Mouse (Mus musculus) MEL (cell line): ENCODE results near the gene Wdr26.

Source experiments
- CHD2 ChIP-seq: IDR thresholded peaks from 2 replicates; pipeline ENCODE4 v1.6.1; 2011; ENCODE audit warnings: low read length, improper control_type of control experiment
- CTCF ChIP-seq, 3 experiments: IDR thresholded peaks in 2 of 3; conservative IDR thresholded peaks in 1 of 3; 2 replicates each; pipeline ENCODE4 v1.5.1; 2011 to 2012; ENCODE audit warnings: low read length in 3 of 3, low read depth in 2 of 3, mild to moderate bottlenecking in 2 of 3, improper control_type of control experiment in 1 of 3, inconsistent platforms in 1 of 3, mixed read lengths in 1 of 3, moderate library complexity in 1 of 3; ENCODE audit not compliant: control insufficient read depth in 1 of 3, insufficient read depth in 1 of 3, poor library complexity in 1 of 3, severe bottlenecking in 1 of 3
- E2F4 ChIP-seq: IDR thresholded peaks from 2 replicates; pipeline ENCODE4 v1.6.1; 2011; ENCODE audit warnings: low read depth, low read length, improper control_type of control experiment, borderline replicate concordance
- HCFC1 ChIP-seq: IDR thresholded peaks from 2 replicates; pipeline ENCODE4 v1.6.1; 2012; ENCODE audit warnings: low read depth, mild to moderate bottlenecking, inconsistent platforms, low read length, improper control_type of control experiment, moderate library complexity
- JUND ChIP-seq: IDR thresholded peaks from 2 replicates; pipeline ENCODE4 v1.6.1; 2011; ENCODE audit warnings: low read depth, mild to moderate bottlenecking, improper control_type of control experiment, low read length
- POLR2A ChIP-seq, 2 experiments: IDR thresholded peaks; 2 replicates each; pipeline ENCODE4 v1.6.1; 2011 to 2012; ENCODE audit warnings: low read length in 2 of 2, mild to moderate bottlenecking in 2 of 2, control low read depth in 1 of 2, improper control_type of control experiment in 1 of 2, low read depth in 1 of 2, moderate library complexity in 1 of 2; ENCODE audit not compliant: control insufficient read depth in 1 of 2, insufficient read depth in 1 of 2, poor library complexity in 1 of 2
- RCOR1 ChIP-seq: IDR thresholded peaks from 2 replicates; pipeline ENCODE4 v1.6.1; 2012; ENCODE audit warnings: low read depth, mild to moderate bottlenecking, inconsistent platforms, low read length, improper control_type of control experiment
- TCF12 ChIP-seq: IDR thresholded peaks from 2 replicates; pipeline ENCODE4 v1.6.1; 2014; ENCODE audit warnings: low read depth, mild to moderate bottlenecking, inconsistent platforms, low read length, improper control_type of control experiment, moderate library complexity
- USF1 ChIP-seq: IDR thresholded peaks from 2 replicates; pipeline ENCODE4 v1.6.1; 2014; ENCODE audit warnings: low read depth, mild to moderate bottlenecking, inconsistent platforms, low read length, improper control_type of control experiment, moderate library complexity
- ZMIZ1 ChIP-seq: IDR thresholded peaks from 2 replicates; pipeline ENCODE4 v1.6.1; 2012; ENCODE audit warnings: low read depth, mild to moderate bottlenecking, inconsistent platforms, low read length, improper control_type of control experiment, moderate library complexity

DNA sequence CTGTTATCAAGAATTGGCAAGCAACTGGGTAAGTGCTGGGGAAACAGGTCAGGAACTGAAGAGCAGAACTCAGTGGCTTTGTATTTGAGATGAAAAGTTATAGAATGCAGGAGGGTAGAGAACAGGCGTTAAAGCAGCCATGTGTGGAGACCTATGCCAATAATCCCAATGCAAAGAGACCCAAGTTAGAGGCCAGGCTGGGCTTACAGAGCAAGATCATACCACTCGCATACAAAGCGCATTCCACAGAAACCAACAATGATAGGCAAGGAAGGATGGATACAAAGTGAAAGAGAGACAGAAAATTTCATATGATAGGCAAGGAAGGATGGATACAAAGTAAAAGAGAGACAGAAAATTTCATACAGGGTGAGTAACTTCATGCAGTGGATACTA is 61.4 kb downstream of the Wdr26 start:
- no peak for TF ChIP-seq POLR2A (IDR thresholded peaks at IDR 0.05; ENCODE audit: control insufficient read depth in 1 of 2, insufficient read depth in 1 of 2, low read depth in 1 of 2, low read length in 2 of 2, poor library complexity in 1 of 2)
- TF ChIP-seq CTCF (IDR thresholded peaks at IDR 0.05 in 2 of 3, conservative IDR thresholded peaks at IDR 0.05 in 1 of 3; ENCODE audit: control insufficient read depth in 1 of 3, insufficient read depth in 1 of 3, low read depth in 2 of 3, low read length in 3 of 3, poor library complexity in 1 of 3, severe bottlenecking in 1 of 3): no peak
- TF ChIP-seq HCFC1: no peak
- TF ChIP-seq TCF12: no peak
- no peak for TF ChIP-seq JUND
- TF ChIP-seq CHD2: no peak
- TF ChIP-seq E2F4: no peak
- TF ChIP-seq RCOR1: no peak
- TF ChIP-seq USF1: no peak
- no peak for TF ChIP-seq ZMIZ1
